Mouse (Mus musculus): ENCODE data around the gene Vwa5b2. TPM values are rescaled to one million over a fixed set of nuclear protein-coding genes. Genes with fewer than 3 reads are reported as not detected.
A peak's percentile ranks its signal among the peaks of the same experiment; 100 is the strongest.

Vwa5b2 gene
- total and polyA plus RNA-seq, 2 experiments from 2014 or later, result 32.6 to 49.9 TPM

DNA sequence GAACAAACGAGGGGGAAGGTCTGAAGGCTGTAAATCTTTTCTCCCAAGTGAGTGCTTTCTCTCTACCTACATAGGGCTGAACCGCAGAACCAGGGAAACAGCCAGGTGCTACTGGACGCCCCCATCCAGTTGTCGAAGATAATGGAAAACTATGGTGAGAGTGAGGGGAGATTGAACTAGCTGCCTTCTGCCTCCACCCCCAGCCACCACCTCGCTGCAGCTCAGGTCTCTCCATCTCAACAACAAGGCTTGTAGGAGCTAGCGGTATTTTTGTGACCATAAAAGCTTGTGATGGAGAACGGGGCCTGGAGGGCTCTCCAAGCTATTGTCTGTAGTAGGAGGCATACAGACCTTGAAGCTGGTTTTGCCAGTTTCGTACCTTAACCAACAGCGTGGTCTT is 40.1 kb upstream of the Vwa5b2 start:
- Histone ChIP-seq H3K4me3 (ENCODE audit: low read length) (peak overlapping the region; percentile 78), H3K9me3 (ENCODE audit: low read length) (no peaks in the 10 kb centered on the region), H3K9ac (replicated peaks; ENCODE audit: low read length) (peak overlapping the region; percentile 79), H3K4me2 (ENCODE audit: low read depth, low read length) (peak overlapping the region; percentile 91), H3K27ac (no peak overlapping the region), H3K36me3 (ENCODE audit: insufficient read depth, low read length) (peaks cover 24% of the 10 kb centered on the region), H3K4me1 (ENCODE audit: insufficient read depth, low read length) (peaks cover 7% of the 10 kb centered on the region; the same call in 1 of the 2 replicates), H3K27me3 (ENCODE audit: insufficient read depth, low read length) (no peaks in the 10 kb centered on the region)
- DNase-seq (ENCODE audit: low spot score) (no peak), ATAC-seq (no peak)
- TF ChIP-seq CTCF (IDR thresholded peaks at IDR 0.05; ENCODE audit: low read depth), result no peak
- 49% methylated on average over 9 of the region's 9 CpGs for WGBS

DNA sequence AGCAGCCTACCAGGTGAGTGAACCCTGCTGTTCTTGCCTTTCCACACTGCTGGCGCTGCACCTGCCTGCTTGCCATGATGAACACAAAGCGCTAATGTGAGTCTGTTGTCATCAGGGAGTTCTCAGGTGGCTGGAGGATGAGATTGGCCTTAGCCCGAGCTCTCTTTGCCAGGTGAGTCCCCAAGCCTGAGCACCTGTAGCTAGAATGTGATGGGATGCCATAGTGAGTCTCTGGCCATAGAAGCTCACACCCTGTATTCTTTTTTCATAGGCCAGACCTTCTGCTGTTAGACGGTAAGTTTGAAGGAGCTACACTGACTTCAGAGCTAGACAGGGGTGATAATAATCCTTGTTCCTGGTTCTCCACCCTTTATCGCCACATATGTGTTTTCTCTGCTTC is 37.6 kb upstream of the Vwa5b2 start:
- Histone ChIP-seq H3K36me3 (ENCODE audit: insufficient read depth, low read length) (peaks cover 24% of the 10 kb centered on the region), H3K9me3 (ENCODE audit: low read length) (no peaks in the 10 kb centered on the region), H3K27ac (no peak overlapping the region), H3K4me3 (ENCODE audit: low read length) (no peak overlapping the region), H3K27me3 (ENCODE audit: insufficient read depth, low read length) (no peaks in the 10 kb centered on the region), H3K4me2 (ENCODE audit: low read depth, low read length) (no peak overlapping the region), H3K9ac (replicated peaks; ENCODE audit: low read length) (no peak overlapping the region), H3K4me1 (ENCODE audit: insufficient read depth, low read length) (peaks cover 7% of the 10 kb centered on the region; the same call in 1 of the 2 replicates)
- ATAC-seq, result no peak
- 98% methylated on average over 5 of the region's 5 CpGs for WGBS
- no peak for DNase-seq (ENCODE audit: low spot score)
- TF ChIP-seq CTCF (IDR thresholded peaks at IDR 0.05; ENCODE audit: low read depth), result no peak

DNA sequence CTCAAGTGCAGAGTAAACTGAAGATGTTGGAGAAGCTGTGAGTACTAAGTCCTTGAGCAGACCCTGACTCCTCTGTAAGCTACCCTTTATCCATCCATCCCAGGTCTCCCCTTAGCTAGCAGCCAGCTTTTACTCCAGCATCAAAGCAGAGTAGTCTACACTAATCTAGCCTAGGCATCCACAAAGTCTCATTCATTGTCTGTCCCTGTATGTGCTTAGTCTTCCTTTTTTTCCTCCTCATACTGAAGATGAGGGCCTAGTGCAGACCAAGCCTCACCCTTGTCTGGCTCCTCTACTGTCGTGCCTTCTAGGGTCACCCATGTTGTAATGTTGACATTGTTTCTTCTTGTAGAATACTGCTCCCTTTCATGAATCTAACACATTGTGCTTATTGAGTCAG is 36.7 kb upstream of the Vwa5b2 start:
- 91% methylated on average over 1 of the region's 1 CpGs for WGBS
- Histone ChIP-seq H3K4me1 (ENCODE audit: insufficient read depth, low read length) (peaks cover 7% of the 10 kb centered on the region; the same call in 1 of the 2 replicates), H3K27me3 (ENCODE audit: insufficient read depth, low read length) (no peaks in the 10 kb centered on the region), H3K4me3 (ENCODE audit: low read length) (no peak overlapping the region), H3K36me3 (ENCODE audit: insufficient read depth, low read length) (peaks cover 27% of the 10 kb centered on the region), H3K4me2 (ENCODE audit: low read depth, low read length) (no peak overlapping the region), H3K9me3 (ENCODE audit: low read length) (no peaks in the 10 kb centered on the region), H3K27ac (no peak overlapping the region), H3K9ac (replicated peaks; ENCODE audit: low read length) (no peak overlapping the region)
- DNase-seq (ENCODE audit: low spot score) (no peak), ATAC-seq (no peak)
- no peak for TF ChIP-seq CTCF (IDR thresholded peaks at IDR 0.05; ENCODE audit: low read depth)

DNA sequence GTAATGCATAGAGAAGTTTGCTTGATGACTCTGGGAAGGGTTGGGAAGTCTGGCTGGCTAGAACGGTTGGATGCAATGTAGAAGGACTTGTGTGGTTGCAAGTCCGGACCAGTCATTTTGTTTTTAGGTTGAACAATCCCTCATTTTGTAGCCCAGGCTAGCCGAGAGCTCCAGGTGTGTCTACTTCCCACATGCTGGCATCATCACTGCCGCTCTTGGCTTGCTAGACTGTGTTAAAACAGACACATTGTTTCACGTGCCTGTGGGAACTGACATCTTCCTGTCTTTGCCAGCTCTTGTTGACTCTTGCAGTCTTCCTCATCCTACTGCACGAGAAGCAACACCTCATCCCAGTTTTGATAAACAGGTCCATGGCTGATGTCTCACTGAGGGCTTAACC is 34.3 kb upstream of the Vwa5b2 start:
- H3K4me2 ChIP-seq (ENCODE audit: low read depth, low read length), result no peak overlapping the region
- DNase-seq (ENCODE audit: low spot score) (no peak), ATAC-seq (no peak)
- 90% methylated on average over 6 of the region's 6 CpGs for WGBS
- H3K36me3 ChIP-seq (ENCODE audit: insufficient read depth, low read length), result peaks cover 51% of the 10 kb centered on the region
- TF ChIP-seq CTCF (IDR thresholded peaks at IDR 0.05; ENCODE audit: low read depth), result no peak
- H3K9me3 ChIP-seq (ENCODE audit: low read length), result no peaks in the 10 kb centered on the region
- H3K9ac ChIP-seq (replicated peaks; ENCODE audit: low read length), result no peak overlapping the region
- H3K27ac ChIP-seq, result no peak overlapping the region
- no peak overlapping the region for H3K4me3 ChIP-seq (ENCODE audit: low read length)
- H3K27me3 ChIP-seq (ENCODE audit: insufficient read depth, low read length), result no peaks in the 10 kb centered on the region
- no peaks in the 10 kb centered on the region for H3K4me1 ChIP-seq (ENCODE audit: insufficient read depth, low read length)

DNA sequence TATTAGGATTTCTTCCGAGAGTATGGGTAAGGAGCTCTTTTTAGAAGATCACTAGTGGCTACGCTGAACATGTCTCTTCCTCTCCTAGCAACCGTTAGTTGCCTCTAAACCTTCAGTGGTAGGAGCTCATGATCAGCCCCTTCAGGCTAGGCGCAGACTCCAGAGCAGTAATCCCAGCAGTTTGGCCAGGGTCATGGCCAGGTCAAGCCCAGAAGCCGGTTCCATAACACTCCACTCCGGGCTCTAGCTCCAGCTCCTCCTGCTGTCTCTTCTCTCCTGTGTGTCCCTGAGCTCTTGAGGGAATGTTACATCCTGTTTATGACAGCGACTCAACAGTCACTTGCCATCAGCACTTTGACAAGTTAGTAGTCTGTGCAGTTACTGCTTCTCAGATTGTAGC is 31.9 kb upstream of the Vwa5b2 start:
- Histone ChIP-seq H3K4me2 (ENCODE audit: low read depth, low read length) (no peak overlapping the region), H3K4me1 (ENCODE audit: insufficient read depth, low read length) (no peaks in the 10 kb centered on the region), H3K36me3 (ENCODE audit: insufficient read depth, low read length) (peaks cover 60% of the 10 kb centered on the region), H3K9ac (replicated peaks; ENCODE audit: low read length) (no peak overlapping the region), H3K9me3 (ENCODE audit: low read length) (no peaks in the 10 kb centered on the region), H3K27me3 (ENCODE audit: insufficient read depth, low read length) (no peaks in the 10 kb centered on the region), H3K27ac (no peak overlapping the region), H3K4me3 (ENCODE audit: low read length) (no peak overlapping the region)
- no peak for TF ChIP-seq CTCF (IDR thresholded peaks at IDR 0.05; ENCODE audit: low read depth)
- DNase-seq (ENCODE audit: low spot score) (no peak), ATAC-seq (no peak)
- WGBS, result 82% methylated on average over 7 of the region's 7 CpGs

DNA sequence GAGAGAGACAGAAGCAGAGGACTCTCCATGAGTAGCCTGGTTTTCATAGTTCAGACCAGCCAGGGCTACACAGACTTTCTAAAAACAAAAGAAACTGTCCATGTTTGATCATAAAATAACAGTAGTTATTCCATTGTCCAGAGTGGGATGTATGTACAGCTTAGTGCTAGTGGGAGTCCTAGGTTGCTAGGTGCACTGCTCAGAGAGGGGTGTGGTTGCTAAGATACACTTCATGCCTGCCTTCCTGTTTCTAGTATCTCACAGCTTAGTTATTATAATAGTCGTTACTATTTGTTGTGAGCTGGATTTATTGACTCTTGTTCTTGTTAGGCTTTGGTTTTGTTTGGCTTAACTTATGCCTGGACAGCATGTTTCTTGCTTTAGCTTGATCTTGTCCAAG is 24.2 kb upstream of the Vwa5b2 start:
- 27% methylated on average over 1 of the region's 1 CpGs for WGBS
- DNase-seq (ENCODE audit: low spot score) (no peak), ATAC-seq (0 out of 2 replicates have a peak, but pooled peaks have one; percentile 30)
- Histone ChIP-seq H3K4me1 (ENCODE audit: insufficient read depth, low read length) (no peaks in the 10 kb centered on the region), H3K4me2 (ENCODE audit: low read depth, low read length) (no peak overlapping the region), H3K9me3 (ENCODE audit: low read length) (no peaks in the 10 kb centered on the region), H3K9ac (replicated peaks; ENCODE audit: low read length) (no peak overlapping the region), H3K36me3 (ENCODE audit: insufficient read depth, low read length) (peaks cover 21% of the 10 kb centered on the region; the same call in 1 of the 2 replicates), H3K4me3 (ENCODE audit: low read length) (no peak overlapping the region), H3K27ac (no peak overlapping the region), H3K27me3 (ENCODE audit: insufficient read depth, low read length) (no peaks in the 10 kb centered on the region)
- no peak for TF ChIP-seq CTCF (IDR thresholded peaks at IDR 0.05; ENCODE audit: low read depth)

DNA sequence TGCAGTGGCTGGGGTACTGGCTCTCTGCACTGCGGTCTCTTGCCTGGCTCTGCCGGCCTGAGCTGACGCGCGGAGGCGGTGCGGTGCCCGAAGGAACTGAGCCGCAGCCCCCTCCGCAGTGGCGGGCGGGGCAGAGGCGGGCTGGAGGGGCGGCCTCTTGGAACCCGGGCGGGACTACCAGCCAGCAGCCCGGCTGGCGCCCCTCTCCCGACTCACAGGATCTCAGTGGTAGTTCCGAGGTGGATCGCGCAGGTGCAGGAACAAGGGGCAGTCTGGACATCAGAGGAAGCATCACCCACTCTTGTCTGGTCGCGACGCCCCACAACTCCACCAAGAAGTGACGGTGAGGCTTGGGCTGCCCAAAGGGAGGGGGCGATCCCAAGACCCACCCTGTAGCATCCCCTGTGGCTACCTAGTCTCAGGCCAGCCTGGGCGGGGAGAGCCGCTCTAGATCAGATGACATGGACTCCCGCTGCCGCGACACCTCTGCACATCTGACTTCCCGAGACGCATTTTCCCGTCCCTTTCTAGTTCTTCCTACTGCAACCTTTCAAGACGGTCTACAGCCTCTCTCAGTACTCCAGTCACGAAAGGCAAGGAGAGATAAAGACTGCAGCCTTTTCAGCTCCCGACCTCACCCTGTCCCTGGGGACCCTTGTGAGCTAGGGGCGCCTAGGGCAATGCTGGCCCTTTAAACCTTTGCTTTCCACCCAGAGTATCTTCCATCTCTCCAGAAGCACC is 838 bp downstream of the Vwa5b2 start:
- 0% methylated on average over 33 of the region's 39 CpGs for WGBS
- peak; percentile 90 for ATAC-seq
- Histone ChIP-seq H3K27ac (peak overlapping the region; percentile 78), H3K4me2 (ENCODE audit: low read depth, low read length) (peak overlapping the region; percentile 80), H3K9ac (replicated peaks; ENCODE audit: low read length) (peak overlapping the region; percentile 47), H3K4me3 (ENCODE audit: low read length) (peak overlapping the region; percentile 43), H3K27me3 (ENCODE audit: insufficient read depth, low read length) (peaks cover 17% of the 10 kb centered on the region), H3K36me3 (ENCODE audit: insufficient read depth, low read length) (no peaks in the 10 kb centered on the region), H3K4me1 (ENCODE audit: insufficient read depth, low read length) (no peaks in the 10 kb centered on the region), H3K9me3 (ENCODE audit: low read length) (no peaks in the 10 kb centered on the region)
- no peak; the same call in 1 of the 2 replicates for TF ChIP-seq CTCF (IDR thresholded peaks at IDR 0.05; ENCODE audit: low read depth)
- DNase-seq (ENCODE audit: low spot score), result peak; percentile 84
